Mouse (Mus musculus) adrenal gland, postnatal 25 days (tissue): ENCODE data around the gene Zrsr2. TPM values are rescaled to one million over a fixed set of nuclear protein-coding genes. Genes with fewer than 3 reads are reported as not detected.

ENCODE experiments used
- DNase-seq: peaks from one replicate; pipeline ENCODE4 v3.0.0; 2021; ENCODE audit warnings: mixed read lengths
- total RNA-seq: library from RNA; stranded (reverse); gene quantifications from 2 replicates; pipeline ENCODE4 v1.2.3, GENCODE M21; 2021

The Zrsr2 gene
- total RNA-seq, 1 experiment from 2014 or later = 26.7 TPM

DNA sequence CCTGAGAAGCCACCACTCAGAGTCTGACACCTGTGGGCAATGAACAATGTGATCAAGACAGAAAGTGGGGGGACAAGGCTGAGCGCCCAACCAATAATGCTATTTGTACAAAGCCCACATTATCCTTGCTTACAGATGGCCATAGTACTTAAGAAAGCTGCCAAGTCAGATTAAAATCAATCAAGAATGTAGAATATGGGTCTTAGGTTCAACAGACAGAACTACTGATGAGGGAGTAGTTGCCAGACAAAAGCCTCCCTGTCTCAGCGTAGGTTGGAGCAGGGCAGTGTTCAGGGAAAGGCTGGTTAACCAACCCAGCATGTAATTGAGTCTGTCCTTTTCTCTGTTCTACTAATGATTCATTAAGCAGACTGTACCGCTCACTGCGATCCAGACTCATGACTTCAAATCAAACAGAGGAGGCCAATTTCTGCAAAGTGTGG lies 72.9 kb downstream of the Zrsr2 start:
- no peak for DNase-seq

Other genes starting within 250 kb of the Zrsr2 start
- gene Rnf138rt1, start 197.3 kb downstream of the Zrsr2 start, total RNA-seq = 0.79 and 1.3 TPM in 2 replicates
- 15.2 and 16.9 TPM in 2 replicates for gene Ap1s2, start 49.6 kb downstream of the Zrsr2 start, total RNA-seq
- gene Car5b, start 69.3 kb upstream of the Zrsr2 start, total RNA-seq = 7.8 and 7.9 TPM in 2 replicates
- 5.4 and 8.7 TPM in 2 replicates for gene Siah1b, start 117.8 kb upstream of the Zrsr2 start, total RNA-seq
- not detected in 2 replicates for gene Cltrn, start 130.2 kb upstream of the Zrsr2 start, total RNA-seq
- 10.9 and 15.9 TPM in 2 replicates for gene Ace2, start 180.7 kb upstream of the Zrsr2 start, total RNA-seq